Mouse (Mus musculus) small intestine, adult 2 months (tissue): ENCODE results near the gene Kat14. TPM values are rescaled to one million over a fixed set of nuclear protein-coding genes. Genes with fewer than 3 reads are reported as not detected.

Source experiments
- H3K27ac ChIP-seq: fragments of 200-500 bp; 2 replicates; pipeline ENCODE4 v1.5.1; 2012; ENCODE audit warnings: low read depth, low read length, control low read depth, inconsistent platforms; ENCODE audit not compliant: insufficient read depth
- H3K27me3 ChIP-seq: fragments of 200-500 bp; 2 replicates; pipeline ENCODE4 v1.6.1; 2012; ENCODE audit warnings: mild to moderate bottlenecking, moderate library complexity, low read length, inconsistent platforms; ENCODE audit not compliant: control insufficient read depth, insufficient read depth
- H3K36me3 ChIP-seq: fragments of 200-500 bp; 2 replicates; pipeline ENCODE4 v1.6.1; 2012; ENCODE audit warnings: mild to moderate bottlenecking, low read length, control low read depth, inconsistent platforms; ENCODE audit not compliant: control insufficient read depth, insufficient read depth
- H3K4me1 ChIP-seq: fragments of 200-500 bp; 2 replicates; pipeline ENCODE4 v1.6.1; 2012; ENCODE audit warnings: low read length, inconsistent platforms, mixed read lengths; ENCODE audit not compliant: control insufficient read depth, insufficient read depth, insufficient read length
- H3K4me3 ChIP-seq: fragments of 200-500 bp; 2 replicates; pipeline ENCODE4 v1.5.1; 2012; ENCODE audit warnings: low read depth, mild to moderate bottlenecking, control low read depth, inconsistent platforms, low read length, moderate library complexity
- CTCF ChIP-seq: fragments of 200-500 bp; IDR thresholded peaks from 2 replicates; pipeline ENCODE4 v1.5.1; 2012; ENCODE audit warnings: low read depth, mild to moderate bottlenecking, control low read depth, inconsistent platforms, low read length, moderate library complexity, mixed read lengths; ENCODE audit not compliant: insufficient replicate concordance, insufficient read length; ENCODE audit errors: extremely low read depth
- POLR2A ChIP-seq: fragments of 200-500 bp; IDR thresholded peaks from 2 replicates; pipeline ENCODE4 v1.6.1; 2012; ENCODE audit warnings: low read depth, mild to moderate bottlenecking, control low read depth, inconsistent platforms, low read length, moderate library complexity
- WGBS: fragments of 180-500 bp; shearing (Covaris S2); methylation state at CpG from one replicate; pipeline ENCODE4 v1.1.7; 2018; 5-methylcytosine and 5-hydroxymethylcytosine counted together
- polyA plus RNA-seq: library from polyadenylated mRNA; depleted of rRNA; stranded (reverse); fragments of >200 nt; gene quantifications from 2 replicates; pipeline ENCODE4 v1.2.3, GENCODE M21; 2012

Gene Kat14
- polyA plus RNA-seq, 1 experiment = 28.1 TPM

DNA sequence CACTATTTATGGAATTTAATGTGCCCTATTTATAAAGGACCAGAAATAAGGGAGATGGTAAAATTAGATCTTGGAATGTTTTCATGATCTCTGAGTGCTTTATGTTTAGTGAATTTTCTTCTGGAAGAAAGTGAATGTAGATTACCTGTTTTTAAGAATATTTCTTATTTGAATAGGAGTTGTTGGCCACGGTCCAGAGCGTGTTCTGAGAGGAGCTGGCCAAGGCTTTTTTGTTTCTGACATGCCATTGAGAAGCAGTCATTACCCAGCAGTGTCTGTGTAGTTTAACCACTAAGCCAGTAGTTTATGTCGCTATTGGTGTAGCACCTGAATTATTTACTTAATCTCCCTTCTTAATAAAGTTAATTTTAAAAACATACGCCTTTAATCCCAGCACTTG is 13.0 kb downstream of the Kat14 start:
- no peak for TF ChIP-seq POLR2A
- TF ChIP-seq CTCF = no peak
- 91% methylated on average over 4 of the region's 4 CpGs for WGBS
- Histone ChIP-seq H3K4me1 (no peaks in the 10 kb centered on the region), H3K27ac (no peak overlapping the region), H3K36me3 (peaks cover 58% of the 10 kb centered on the region), H3K27me3 (no peaks in the 10 kb centered on the region), H3K4me3 (no peak overlapping the region)

DNA sequence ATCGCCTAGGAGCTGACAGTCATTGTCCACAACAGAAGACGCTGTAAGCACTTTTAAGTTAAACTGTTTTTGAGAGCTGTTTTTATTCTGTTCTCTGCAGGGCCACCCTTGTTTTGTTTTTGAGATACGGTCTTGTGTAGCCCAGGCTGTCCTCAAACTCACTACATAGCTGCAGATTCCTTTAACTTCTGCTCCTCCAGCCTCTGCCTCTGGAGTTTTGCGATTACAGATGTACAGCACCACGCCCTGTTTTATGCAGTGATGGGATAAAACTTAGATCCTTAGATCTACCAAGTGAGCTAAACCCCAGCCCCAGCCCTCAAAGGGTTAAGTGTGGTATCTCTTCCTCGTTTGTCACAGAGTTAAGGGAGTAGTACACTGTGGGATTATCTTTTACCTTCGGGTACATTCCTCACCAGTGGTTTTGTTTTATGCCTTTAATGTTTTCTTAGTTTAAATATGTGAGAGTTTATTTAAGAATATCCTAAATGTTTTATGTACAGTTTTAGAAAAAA is 13.9 kb downstream of the Kat14 start:
- 76% methylated on average over 7 of the region's 7 CpGs for WGBS
- Histone ChIP-seq H3K27ac (no peak overlapping the region), H3K27me3 (no peaks in the 10 kb centered on the region), H3K4me1 (no peaks in the 10 kb centered on the region), H3K36me3 (peaks cover 53% of the 10 kb centered on the region), H3K4me3 (no peak overlapping the region)
- TF ChIP-seq CTCF = no peak
- no peak for TF ChIP-seq POLR2A

DNA sequence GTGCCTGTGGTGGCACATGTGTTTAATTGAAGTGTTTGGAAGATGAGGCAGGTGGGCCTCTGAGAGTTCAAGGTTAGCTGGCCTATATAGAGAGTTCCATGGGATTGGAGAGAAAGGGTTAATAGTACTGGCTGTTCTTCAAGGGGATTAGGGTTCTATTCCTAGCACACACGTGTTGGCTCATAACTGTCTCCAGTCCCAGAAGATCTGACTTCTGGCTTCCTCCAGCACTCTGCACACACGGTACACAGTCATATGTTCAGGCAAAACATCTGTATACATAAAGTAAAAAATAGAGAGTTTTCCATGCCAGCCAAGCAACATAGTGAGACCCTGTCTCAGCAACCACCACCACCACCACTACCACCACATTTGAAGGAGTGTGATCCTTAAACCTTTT is 17.5 kb downstream of the Kat14 start:
- H3K36me3 ChIP-seq = peaks cover 51% of the 10 kb centered on the region

DNA sequence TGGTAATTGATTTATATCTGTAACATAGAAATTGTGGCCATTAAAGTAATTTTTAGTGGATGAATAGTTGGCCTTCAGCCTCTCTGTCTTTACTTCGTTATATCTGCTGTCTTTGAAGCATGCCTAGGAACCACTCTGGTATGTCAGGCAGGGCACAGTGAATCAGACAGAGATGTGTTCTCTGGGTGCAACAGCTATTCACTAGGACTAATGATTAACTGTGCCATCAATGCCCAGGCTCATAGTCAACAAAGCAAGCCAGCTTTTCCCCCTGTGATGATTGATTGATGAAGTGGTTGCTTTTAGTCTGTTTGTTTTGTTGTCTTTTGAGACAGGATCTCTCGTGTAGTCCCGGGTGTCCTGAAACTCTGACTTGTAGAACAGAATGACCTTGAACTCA is 19.6 kb downstream of the Kat14 start:
- WGBS = 44% methylated on average over 3 of the region's 3 CpGs
- peaks cover 45% of the 10 kb centered on the region for H3K36me3 ChIP-seq

More for the DNA sequence above, 17.5 kb downstream of the Kat14 start:
- H3K4me1 ChIP-seq = no peaks in the 10 kb centered on the region
- 77% methylated on average over 2 of the region's 2 CpGs for WGBS
- TF ChIP-seq CTCF (no peak), POLR2A (no peak)
- no peak overlapping the region for H3K4me3 ChIP-seq
- no peak overlapping the region for H3K27ac ChIP-seq
- no peaks in the 10 kb centered on the region for H3K27me3 ChIP-seq

DNA sequence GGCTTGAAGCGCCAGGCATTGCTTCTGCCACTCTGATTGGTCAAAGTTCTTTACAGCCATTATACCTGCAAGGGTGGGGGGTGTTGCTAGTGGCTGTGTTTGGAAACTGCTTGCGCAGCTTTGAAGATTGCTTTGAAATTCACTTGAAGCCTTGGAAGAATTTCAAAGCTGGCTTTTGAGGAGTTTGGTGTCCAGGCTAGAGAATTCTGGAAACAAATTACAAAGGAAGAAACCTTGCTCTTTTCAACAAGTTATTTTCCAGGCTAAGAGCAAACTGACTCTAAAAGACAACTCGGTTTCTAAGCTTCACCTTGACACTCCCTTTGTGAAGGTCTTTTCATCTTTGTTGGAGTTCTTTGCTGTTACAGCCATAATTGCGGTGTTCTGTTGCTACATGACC is 30.7 kb downstream of the Kat14 start:
- H3K27ac ChIP-seq = no peak overlapping the region
- TF ChIP-seq POLR2A (no peak), CTCF (no peak)
- no peak overlapping the region for H3K4me3 ChIP-seq
- 83% methylated on average over 4 of the region's 4 CpGs for WGBS
- peaks cover 63% of the 10 kb centered on the region for H3K36me3 ChIP-seq
- H3K4me1 ChIP-seq = no peaks in the 10 kb centered on the region
- no peaks in the 10 kb centered on the region for H3K27me3 ChIP-seq

More for the DNA sequence above, 19.6 kb downstream of the Kat14 start:
- H3K4me3 ChIP-seq = no peak overlapping the region
- no peaks in the 10 kb centered on the region for H3K27me3 ChIP-seq
- no peak for TF ChIP-seq POLR2A
- H3K27ac ChIP-seq = no peak overlapping the region
- no peaks in the 10 kb centered on the region for H3K4me1 ChIP-seq

DNA sequence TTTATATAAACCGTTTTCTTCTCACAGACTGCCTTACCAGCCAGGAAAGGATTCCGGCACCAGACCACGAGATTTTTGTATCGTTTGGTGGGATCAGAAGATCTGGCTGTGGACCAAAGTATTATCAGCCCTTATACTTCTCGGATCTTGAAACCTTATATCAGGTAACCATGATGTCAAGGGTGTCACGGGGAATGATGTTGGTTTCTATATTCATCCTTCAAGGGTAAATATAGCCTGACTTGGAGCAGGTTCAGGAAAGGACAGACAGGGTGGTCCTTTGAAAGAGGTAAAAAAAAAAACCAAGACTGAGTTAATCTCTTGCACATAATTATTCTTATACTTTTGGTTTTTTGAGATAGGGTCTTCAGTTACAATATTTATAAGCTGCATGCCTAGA is 31.9 kb downstream of the Kat14 start:
- Histone ChIP-seq H3K4me1 (no peaks in the 10 kb centered on the region), H3K4me3 (no peak overlapping the region), H3K27ac (no peak overlapping the region), H3K36me3 (peaks cover 66% of the 10 kb centered on the region), H3K27me3 (no peaks in the 10 kb centered on the region)
- whole genome bisulfite sequencing = 82% methylated on average over 6 of the region's 6 CpGs
- no peak for TF ChIP-seq POLR2A
- TF ChIP-seq CTCF = no peak

DNA sequence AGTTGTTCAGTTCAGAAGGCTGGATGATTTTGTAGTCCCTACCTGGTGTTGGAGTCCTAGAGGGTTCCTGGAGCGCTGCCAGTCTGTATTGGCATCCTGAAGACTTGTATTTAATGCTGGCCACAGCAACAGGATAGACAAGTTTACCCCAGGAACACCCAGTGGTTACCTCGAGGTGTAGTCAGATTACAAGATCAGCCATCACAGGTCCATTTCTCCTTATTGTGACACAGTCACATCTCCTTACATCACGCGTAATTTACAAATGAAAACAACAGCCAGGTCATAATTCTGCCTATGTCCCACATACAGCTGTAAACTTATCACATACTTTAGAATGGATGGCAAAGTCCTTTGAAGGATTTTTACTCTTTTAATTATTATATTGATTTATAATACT is 40.3 kb downstream of the Kat14 start:
- no peak overlapping the region for H3K4me3 ChIP-seq
- TF ChIP-seq CTCF (no peak), POLR2A (no peak)
- 41% methylated on average over 4 of the region's 4 CpGs for WGBS
- no peak overlapping the region for H3K27ac ChIP-seq
- H3K4me1 ChIP-seq = peaks cover 3% of the 10 kb centered on the region; the same call in 1 of the 2 replicates
- H3K36me3 ChIP-seq = peaks cover 33% of the 10 kb centered on the region
- no peaks in the 10 kb centered on the region for H3K27me3 ChIP-seq

DNA sequence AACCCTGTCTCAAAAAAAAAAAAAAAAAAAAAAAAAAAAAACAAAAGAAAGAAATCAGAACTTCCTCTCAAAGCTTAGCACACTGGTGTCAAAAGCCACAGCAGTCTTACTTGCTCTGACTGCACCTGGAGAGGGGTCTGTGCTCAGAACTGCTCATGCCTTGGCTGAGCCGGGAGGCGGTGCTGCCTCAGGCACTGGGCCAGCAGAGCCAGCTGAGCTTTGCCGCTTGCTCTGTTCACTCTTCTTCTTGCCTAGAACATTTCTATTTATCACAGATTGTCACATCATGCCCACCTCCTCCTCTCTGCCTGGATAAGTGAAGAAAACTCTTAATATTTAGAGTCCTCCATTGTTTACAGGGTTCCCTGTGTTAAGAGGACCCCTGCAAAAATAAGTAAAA is 41.8 kb downstream of the Kat14 start:
- 77% methylated on average over 3 of the region's 3 CpGs for WGBS
- Histone ChIP-seq H3K4me3 (no peak overlapping the region), H3K27me3 (no peaks in the 10 kb centered on the region), H3K36me3 (peaks cover 24% of the 10 kb centered on the region), H3K27ac (no peak overlapping the region), H3K4me1 (peaks cover 3% of the 10 kb centered on the region; the same call in 1 of the 2 replicates)
- TF ChIP-seq POLR2A (no peak), CTCF (no peak)
